Mouse (Mus musculus) ovary, postnatal 36 days (tissue): Measurements from ENCODE around the gene Vmn2r83.

Experiments
- DNase-seq: peaks from one replicate; pipeline ENCODE4 v3.0.0; 2022; ENCODE audit warnings: low spot score, mixed read lengths

The Vmn2r83 gene

DNA sequence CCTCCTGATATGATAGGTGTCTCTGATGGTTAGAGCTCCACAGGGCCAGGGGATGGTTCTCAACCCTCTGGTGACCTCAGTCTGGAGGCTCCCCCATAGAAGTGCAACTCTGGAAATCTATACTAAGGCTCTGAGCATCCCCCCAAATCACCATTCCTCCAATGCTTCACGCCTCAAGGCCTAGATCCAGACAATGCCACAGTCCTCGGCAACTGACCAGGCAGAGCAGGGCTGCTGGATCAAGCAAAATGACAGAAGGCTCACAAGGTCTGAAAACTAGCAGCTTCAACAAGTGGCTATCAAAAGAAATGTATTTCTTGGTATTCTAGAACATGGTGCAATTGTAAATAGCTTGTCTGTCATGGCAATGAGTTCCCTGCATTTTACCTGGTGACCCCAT lies 69.2 kb downstream of the Vmn2r83 start:
- DNase-seq, result no peak

DNA sequence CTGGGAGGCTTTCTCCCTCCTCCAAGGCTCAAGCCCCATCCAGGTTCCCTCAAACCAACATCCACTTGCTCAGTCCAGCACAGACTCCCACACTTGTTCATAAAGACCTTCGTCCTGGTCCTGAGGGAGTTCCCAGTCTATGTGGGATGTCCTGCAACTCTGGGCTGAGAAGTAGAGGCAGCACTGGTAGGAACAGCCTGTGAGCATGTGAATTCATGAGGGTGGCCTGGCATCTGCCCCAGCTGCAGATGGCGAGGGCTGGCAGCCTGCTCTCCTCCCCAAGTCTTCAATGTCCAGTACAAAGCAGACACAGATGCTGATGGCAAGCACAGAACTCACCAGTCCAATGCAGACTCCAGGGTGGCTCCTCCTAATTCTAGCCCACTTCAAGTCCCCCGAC lies 69.8 kb downstream of the Vmn2r83 start:
- no peak for DNase-seq

DNA sequence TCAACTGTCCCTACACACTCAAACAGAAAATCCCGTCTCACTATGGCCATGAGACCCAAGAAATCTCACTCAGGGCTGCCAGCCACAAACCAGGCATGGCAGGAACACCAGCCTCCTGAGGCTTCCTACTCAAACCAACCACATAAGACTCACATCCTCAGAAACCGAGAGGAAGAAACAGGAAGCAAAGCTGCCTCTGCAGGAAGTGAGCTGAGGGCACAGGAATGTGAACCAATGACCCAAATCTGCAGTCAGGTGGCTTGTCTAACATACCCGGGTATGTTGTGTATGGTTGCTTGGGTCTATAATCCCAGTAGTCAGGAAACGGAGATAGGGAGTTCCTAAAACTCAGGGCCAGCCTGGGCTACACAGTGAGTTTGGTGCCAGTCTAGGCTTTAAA lies 70.3 kb downstream of the Vmn2r83 start:
- DNase-seq, result no peak

DNA sequence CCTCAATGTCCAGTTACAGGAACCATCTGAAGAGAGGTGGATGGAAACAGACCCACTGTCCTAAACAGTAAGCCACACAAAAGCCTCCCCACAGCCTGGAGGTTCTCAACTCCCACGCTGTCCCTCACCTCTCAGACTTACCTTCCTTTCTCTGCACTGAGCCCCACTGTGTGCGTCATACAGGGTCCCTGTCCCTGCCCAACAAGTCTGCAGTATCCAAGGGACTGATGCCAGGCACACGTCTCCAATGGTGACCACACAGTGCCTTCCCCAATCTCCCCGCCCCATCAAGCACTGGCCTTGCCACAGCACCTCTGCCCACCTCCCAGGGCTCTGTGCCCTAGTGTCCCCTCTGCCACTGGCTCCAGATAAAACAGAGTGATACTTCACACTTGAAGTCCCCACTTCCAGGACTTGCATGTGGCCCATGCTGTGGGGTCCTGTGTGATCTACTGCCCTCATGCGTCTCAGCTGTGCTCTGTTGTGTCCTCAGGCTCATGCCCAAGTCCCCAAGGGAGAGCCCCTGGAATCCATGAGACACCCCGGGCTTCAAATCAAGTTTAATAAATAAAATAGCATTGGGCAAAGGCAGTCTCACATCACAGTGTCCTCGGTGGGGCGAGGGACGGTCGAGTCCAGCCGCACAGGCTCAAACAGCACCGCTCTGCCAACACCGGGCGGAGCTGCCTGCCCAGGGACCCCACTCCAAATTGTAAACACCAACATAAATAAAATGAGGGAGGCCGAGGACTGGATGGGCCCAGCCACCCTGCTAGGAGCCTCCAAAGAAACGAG lies 71.4 kb downstream of the Vmn2r83 start:
- DNase-seq, result peak; percentile 1

DNA sequence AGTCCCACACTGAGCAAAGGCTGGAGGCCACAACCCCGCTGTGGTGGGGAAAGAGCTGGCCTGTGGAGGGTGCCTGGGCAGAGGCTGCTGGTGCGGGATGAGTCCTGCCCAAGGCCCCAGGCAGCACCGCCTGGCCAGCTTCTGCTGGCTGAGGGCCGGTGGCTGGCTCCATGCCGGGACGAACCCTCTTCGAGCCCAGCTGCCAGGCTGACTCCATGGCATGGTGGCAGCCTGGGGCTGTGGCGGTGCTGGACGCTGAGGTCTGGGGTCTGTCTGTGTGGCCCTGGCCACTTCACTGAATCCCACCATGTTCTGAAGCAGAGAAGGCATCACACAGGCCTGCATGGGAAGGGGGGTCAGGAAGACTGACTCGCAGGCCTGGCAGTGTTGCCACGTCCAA lies 72.2 kb downstream of the Vmn2r83 start:
- no peak for DNase-seq

DNA sequence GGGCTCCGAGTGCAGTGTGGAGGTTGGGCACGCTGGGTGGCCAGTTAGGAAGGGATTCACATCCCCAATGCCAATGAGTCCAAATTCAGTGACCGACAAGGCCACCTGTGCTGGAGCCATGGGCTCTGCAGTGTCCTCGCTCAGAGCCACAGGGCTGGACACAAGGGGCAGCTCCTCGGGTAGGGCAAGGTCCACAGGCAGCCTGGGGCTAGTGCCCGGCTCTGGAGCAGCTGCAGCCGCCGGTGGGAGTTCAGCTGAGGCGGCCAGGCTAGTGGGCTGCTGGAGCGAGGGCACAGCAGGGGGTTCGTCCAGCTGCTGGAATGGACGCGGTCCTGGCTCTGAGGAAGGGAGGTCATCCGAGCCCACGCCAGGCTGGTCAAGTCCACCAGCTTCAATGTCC lies 73.0 kb downstream of the Vmn2r83 start:
- no peak for DNase-seq

DNA sequence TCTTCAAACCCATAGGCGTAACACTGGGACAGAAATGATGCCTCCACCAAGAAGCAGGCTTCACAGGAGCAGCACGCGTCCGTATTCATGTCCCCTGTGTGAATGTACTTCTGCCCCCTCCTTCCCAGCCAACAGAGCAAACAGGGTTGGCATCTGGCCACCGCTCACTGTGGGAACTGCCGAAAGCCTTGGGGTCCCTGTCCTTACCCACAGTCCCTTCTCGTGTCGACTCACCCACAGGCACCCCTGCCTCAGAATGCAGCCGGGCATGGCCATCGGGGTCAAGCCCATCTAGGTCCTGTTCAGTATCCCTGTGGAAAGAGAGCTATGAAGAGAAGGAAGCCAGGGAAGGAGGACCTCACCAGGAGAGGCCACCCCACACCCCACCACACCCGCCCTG lies 73.6 kb downstream of the Vmn2r83 start:
- DNase-seq, result no peak
